Mouse (Mus musculus) lung, adult 18-20 months (tissue): ENCODE results near the gene Ptpn7.
"Not testable (repeated sequence)": the region's sequence is repeated elsewhere in the genome, so short reads cannot be mapped to it uniquely, and the experiment has no call there.

Source experiments
- DNase-seq, 2 experiments: peaks; one replicate each; pipeline ENCODE4 v3.0.0; 2022; ENCODE audit warnings: mixed read lengths in 2 of 2

Ptpn7 gene

DNA sequence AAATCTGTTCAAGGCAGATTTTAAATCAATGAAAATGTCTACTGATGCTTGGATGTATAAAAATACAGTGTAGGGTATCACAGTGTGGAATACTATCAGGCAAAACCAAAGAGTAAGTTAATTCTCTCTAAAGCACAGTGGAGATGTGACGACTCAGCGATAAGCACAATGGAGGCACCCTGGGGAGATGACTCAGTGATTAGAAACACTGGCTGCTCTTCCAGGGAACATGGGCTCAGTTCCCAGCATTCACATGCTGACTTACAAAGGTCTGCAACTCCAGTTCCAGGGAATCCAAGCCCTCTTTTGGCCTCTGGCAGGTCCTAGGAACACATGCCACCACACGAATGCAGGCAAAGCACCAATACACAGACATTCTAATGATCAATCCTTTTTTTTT lies 55.7 kb downstream of the Ptpn7 start:
- no peak for DNase-seq

DNA sequence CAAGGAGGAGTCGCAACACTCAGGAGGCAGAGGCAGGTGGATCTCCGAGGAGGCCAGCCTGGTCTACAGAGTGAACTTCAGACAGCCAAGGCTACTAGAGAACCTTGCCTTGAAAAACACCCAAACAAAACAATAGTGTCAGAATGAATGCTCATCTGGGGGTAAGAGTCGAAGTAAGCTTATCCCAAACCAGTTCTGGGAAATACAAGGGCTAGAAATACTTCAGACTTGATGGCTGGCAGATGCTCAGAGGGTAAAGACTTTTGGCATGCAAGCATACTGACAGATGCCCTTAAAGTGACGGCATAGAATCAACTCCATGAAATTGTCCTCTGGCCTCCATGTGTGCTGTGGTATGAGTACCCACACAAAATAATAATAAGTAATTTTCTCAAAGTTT lies 56.7 kb downstream of the Ptpn7 start:
- DNase-seq, result no peak

DNA sequence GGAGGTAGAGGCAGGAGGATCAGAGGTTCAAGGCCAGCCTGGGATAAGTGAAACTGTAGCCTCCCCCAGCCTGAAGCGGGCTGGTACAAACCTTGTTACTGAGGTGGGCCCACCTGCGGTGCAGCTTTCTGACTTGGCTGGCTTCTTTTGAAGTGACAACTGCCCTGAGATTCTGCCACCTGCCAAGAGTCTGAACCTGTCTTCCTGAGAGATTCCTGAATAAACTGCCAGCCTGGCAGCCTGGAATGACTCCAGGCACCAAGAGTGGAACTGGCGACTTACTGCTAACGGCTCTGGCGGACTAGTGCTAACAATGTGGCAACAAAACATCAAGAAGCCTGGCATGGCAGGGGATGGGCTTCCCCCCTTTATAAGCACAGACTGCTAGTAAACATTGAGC lies 61.8 kb downstream of the Ptpn7 start:
- DNase-seq, result not testable (repeated sequence)
